Mouse (Mus musculus): ENCODE results near the gene Plcb1. TPM values are rescaled to one million over a fixed set of nuclear protein-coding genes. Genes with fewer than 3 reads are reported as not detected.

Plcb1 gene
- polyA plus RNA-seq, 1 experiment from 2014 or later: 72.8 TPM

DNA sequence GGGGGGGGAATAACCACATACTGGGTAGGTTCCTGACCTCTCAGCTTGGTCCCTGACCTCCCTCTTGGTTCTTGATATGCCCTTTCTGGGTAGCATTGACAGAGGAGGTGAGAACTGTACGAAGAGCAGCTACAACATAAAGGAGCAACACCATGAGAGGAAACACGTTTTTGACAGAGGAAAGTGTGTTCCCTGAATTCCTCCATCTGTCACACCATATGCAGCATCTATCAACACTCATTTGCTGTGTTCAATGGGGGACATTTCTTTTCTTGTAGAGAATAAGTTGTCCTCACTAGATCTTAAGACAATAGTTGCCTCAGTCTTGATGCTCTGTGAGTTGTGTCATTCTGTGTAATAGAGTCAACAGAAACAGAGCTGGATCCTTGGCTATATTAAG lies 733.1 kb downstream of the Plcb1 start:
- no peak overlapping the region for H3K27ac ChIP-seq
- WGBS: 58% methylated on average over 2 of the region's 2 CpGs
- H3K27me3 ChIP-seq (ENCODE audit: control insufficient read depth, insufficient read depth, low read length): no peaks in the 10 kb centered on the region
- H3K4me3 ChIP-seq (replicated peaks; ENCODE audit: low read length): no peak overlapping the region
- H3K9me3 ChIP-seq (ENCODE audit: control insufficient read depth, low read length): no peaks in the 10 kb centered on the region
- no peaks in the 10 kb centered on the region for H3K36me3 ChIP-seq (replicated peaks; ENCODE audit: control insufficient read depth, insufficient read depth)
- no peak for ATAC-seq (ENCODE audit: low FRiP score)
- no peak for DNase-seq (ENCODE audit: low spot score)
- no peak overlapping the region for H3K9ac ChIP-seq
- no peaks in the 10 kb centered on the region for H3K4me1 ChIP-seq (replicated peaks; ENCODE audit: control insufficient read depth, insufficient read depth, low read length)
- no peak overlapping the region for H3K4me2 ChIP-seq (replicated peaks)

Other genes with a start within 250 kb of the Plcb1 start
- gene Hao1, start 231.7 kb upstream of the Plcb1 start, polyA plus RNA-seq (2014; fragmentation: Nextera tagmentation; extraction: Ambion mirVana): 0.09 TPM in 1 of 2 replicates, not detected in the other
- 142 and 147 TPM in 2 replicates for gene Tmx4, start 141.9 kb upstream of the Plcb1 start, polyA plus RNA-seq (2014; fragmentation: Nextera tagmentation; extraction: Ambion mirVana)